Mouse (Mus musculus): Measurements from ENCODE around the gene Gm17087.
A peak's percentile ranks its signal among the peaks of the same experiment; 100 is the strongest.

DNA sequence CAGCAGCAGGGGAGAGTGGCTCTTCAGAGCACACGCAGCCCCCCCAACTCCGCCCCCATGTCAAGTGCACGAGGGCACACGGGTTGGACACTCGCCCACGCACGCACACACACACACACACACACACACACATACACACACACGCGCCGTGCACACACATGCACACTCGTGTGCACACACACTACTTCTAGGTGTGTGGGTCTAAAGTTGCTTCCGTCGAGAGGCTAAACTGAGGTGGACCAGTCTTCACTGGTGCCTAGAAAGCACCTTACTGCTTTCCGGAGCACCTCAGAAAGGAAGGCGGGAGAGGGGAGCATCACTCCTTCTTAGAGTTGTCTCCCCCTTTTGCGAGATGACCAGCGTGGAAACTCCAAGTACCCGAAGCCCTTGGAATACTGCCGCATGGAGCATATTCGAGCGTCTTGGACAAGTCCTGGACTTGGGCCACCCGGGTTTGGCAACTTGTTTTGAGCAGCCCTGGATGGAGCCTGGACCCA is 41.5 kb downstream of the Gm17087 start, which contains the start of gene Pde10a:
- TF ChIP-seq POLR2A (IDR thresholded peaks at IDR 0.05; ENCODE audit: low read depth, low read length) = 0 out of 2 replicates have a peak, but pooled peaks have one; percentile 8
- no peak for TF ChIP-seq CTCF (IDR thresholded peaks at IDR 0.05; ENCODE audit: borderline replicate concordance, insufficient read depth, low read length)
